In genomic region chr17:3350405-3350804, GRCm38 (mm10) we compare ENCODE assay signal across 15 mouse cellular contexts. TPM values are rescaled to one million over a fixed set of nuclear protein-coding genes. Genes with fewer than 3 reads are reported as not detected.
DNase-seq lines count a peak whose midpoint lies in the region; ATAC-seq and TF ChIP-seq lines count a peak whose summit lies in the region.
"Had no signal": no experiment of that assay in that cellular context is flagged by ENCODE, and none has a peak within 500 bp of the region (broad histone marks: within the 10 kb centered on the region; RNA-seq: fewer than 3 reads in every experiment).

No protein-coding gene starts in this region.

- no peaks in the 10 kb centered on the region for H3K36me3 ChIP-seq in forebrain, embryonic 14.5 days (ENCODE audit: control insufficient read depth, insufficient read depth, low read length)
- H3K36me3 ChIP-seq in forebrain, embryonic 10.5 days (replicated peaks) = no peaks in the 10 kb centered on the region
- no peaks in the 10 kb centered on the region for H3K36me3 ChIP-seq in hindbrain, postnatal 0 days (ENCODE audit: insufficient read depth, low read length)
- H3K36me3 ChIP-seq in hindbrain, embryonic 13.5 days = no peaks in the 10 kb centered on the region
- no peaks in the 10 kb centered on the region for H3K36me3 ChIP-seq in forebrain, embryonic 16.5 days (ENCODE audit: control insufficient read depth, insufficient read depth)
- no peaks in the 10 kb centered on the region for H3K36me3 ChIP-seq in midbrain, embryonic 16.5 days (ENCODE audit: control insufficient read depth, insufficient read depth, low read length)
- H3K36me3 ChIP-seq: embryonic facial prominence, embryonic 10.5 days; liver, embryonic 15.5 days; stomach, embryonic 15.5 days had no signal

- 0 out of 2 replicates have a peak overlapping the region, but pooled peaks have one; percentile 15 for H3K27ac ChIP-seq in forebrain, embryonic 14.5 days (ENCODE audit: low read depth, low read length)
- H3K27ac ChIP-seq in forebrain, embryonic 10.5 days = no peak overlapping the region
- H3K27ac ChIP-seq in hindbrain, postnatal 0 days = no peak overlapping the region
- no peak overlapping the region for H3K27ac ChIP-seq in hindbrain, embryonic 13.5 days
- peak overlapping the region; percentile 73 for H3K27ac ChIP-seq in forebrain, embryonic 16.5 days (ENCODE audit: low read length)
- no peak overlapping the region for H3K27ac ChIP-seq in midbrain, embryonic 16.5 days (ENCODE audit: low read length)
- H3K27ac ChIP-seq: embryonic facial prominence, embryonic 10.5 days; left cerebral cortex, adult 2 months; limb, embryonic 12.5 days; liver, embryonic 15.5 days; stomach, embryonic 15.5 days had no signal

- peak; percentile 53 for DNase-seq in forebrain, embryonic 14.5 days (ENCODE audit: low spot score)
- DNase-seq in forebrain, embryonic 10.5 days (ENCODE audit: extremely low spot score, low spot score) = no peak
- DNase-seq in hindbrain, postnatal 0 days (ENCODE audit: low spot score) = no peak
- peak; percentile 44 for DNase-seq in MN1 (ENCODE audit: low spot score)
- no peak for DNase-seq in thymus, postnatal 10 days (ENCODE audit: low spot score in 2 of 2)
- DNase-seq: thymus, postnatal 25 days had no signal

- TF ChIP-seq CTCF in hindbrain, postnatal 0 days (IDR thresholded peaks at IDR 0.05; ENCODE audit: low read depth) = peak; percentile 20; the same call in 1 of the 2 replicates

- no peak for ATAC-seq in forebrain, embryonic 14.5 days
- no peak for ATAC-seq in hindbrain, postnatal 0 days
- no peak for ATAC-seq in hindbrain, embryonic 13.5 days (ENCODE audit: low FRiP score)
- ATAC-seq in forebrain, embryonic 16.5 days = peak; percentile 65
- ATAC-seq in midbrain, embryonic 16.5 days = no peak

- no peak overlapping the region for H3K4me3 ChIP-seq in forebrain, embryonic 14.5 days (ENCODE audit: low read depth, low read length)
- no peak overlapping the region for H3K4me3 ChIP-seq in forebrain, embryonic 10.5 days
- H3K4me3 ChIP-seq in hindbrain, postnatal 0 days (ENCODE audit: low read length) = no peak overlapping the region
- no peak overlapping the region for H3K4me3 ChIP-seq in hindbrain, embryonic 13.5 days
- H3K4me3 ChIP-seq in forebrain, embryonic 16.5 days (replicated peaks; ENCODE audit: low read length) = no peak overlapping the region
- no peak overlapping the region for H3K4me3 ChIP-seq in midbrain, embryonic 16.5 days (ENCODE audit: low read depth, low read length)
- H3K4me3 ChIP-seq: embryonic facial prominence, embryonic 10.5 days; left cerebral cortex, adult 2 months; limb, embryonic 12.5 days; liver, embryonic 15.5 days; stomach, embryonic 15.5 days had no signal

- H3K27me3 ChIP-seq in forebrain, embryonic 14.5 days (replicated peaks; ENCODE audit: control insufficient read depth, insufficient read depth, low read length) = no peaks in the 10 kb centered on the region
- H3K27me3 ChIP-seq in forebrain, embryonic 10.5 days (ENCODE audit: poor library complexity, severe bottlenecking) = no peaks in the 10 kb centered on the region
- no peaks in the 10 kb centered on the region for H3K27me3 ChIP-seq in hindbrain, postnatal 0 days (ENCODE audit: insufficient read depth, low read length)
- H3K27me3 ChIP-seq in hindbrain, embryonic 13.5 days = no peaks in the 10 kb centered on the region
- no peaks in the 10 kb centered on the region for H3K27me3 ChIP-seq in forebrain, embryonic 16.5 days (replicated peaks; ENCODE audit: control insufficient read depth, insufficient read depth, low read length)
- no peaks in the 10 kb centered on the region for H3K27me3 ChIP-seq in midbrain, embryonic 16.5 days (ENCODE audit: control insufficient read depth, insufficient read depth, low read depth, low read length)
- H3K27me3 ChIP-seq: limb, embryonic 12.5 days; liver, embryonic 15.5 days; stomach, embryonic 15.5 days had no signal

- H3K9ac ChIP-seq in forebrain, embryonic 14.5 days (ENCODE audit: low read length) = no peak overlapping the region
- no peak overlapping the region for H3K9ac ChIP-seq in hindbrain, postnatal 0 days (replicated peaks; ENCODE audit: low read length)
- no peak overlapping the region for H3K9ac ChIP-seq in hindbrain, embryonic 13.5 days
- no peak overlapping the region for H3K9ac ChIP-seq in forebrain, embryonic 16.5 days (replicated peaks; ENCODE audit: low read depth, low read length)
- no peak overlapping the region for H3K9ac ChIP-seq in midbrain, embryonic 16.5 days (ENCODE audit: low read depth, low read length)
- H3K9ac ChIP-seq: limb, embryonic 12.5 days; liver, embryonic 15.5 days; stomach, embryonic 15.5 days had no signal

- H3K4me1 ChIP-seq in forebrain, embryonic 14.5 days (ENCODE audit: control insufficient read depth, insufficient read depth, low read length) = peaks cover 3% of the 10 kb centered on the region; the same call in 1 of the 2 replicates
- H3K4me1 ChIP-seq in forebrain, embryonic 10.5 days = peaks cover 20% of the 10 kb centered on the region
- H3K4me1 ChIP-seq in hindbrain, postnatal 0 days (ENCODE audit: insufficient read depth, low read length) = no peaks in the 10 kb centered on the region
- peaks cover 8% of the 10 kb centered on the region for H3K4me1 ChIP-seq in hindbrain, embryonic 13.5 days (replicated peaks)
- H3K4me1 ChIP-seq in forebrain, embryonic 16.5 days (replicated peaks; ENCODE audit: control insufficient read depth, insufficient read depth, low read length) = peaks cover 29% of the 10 kb centered on the region
- H3K4me1 ChIP-seq in midbrain, embryonic 16.5 days (ENCODE audit: control insufficient read depth, insufficient read depth, low read length) = peaks cover 2% of the 10 kb centered on the region; the same call in 1 of the 2 replicates
- H3K4me1 ChIP-seq: liver, embryonic 15.5 days; stomach, embryonic 15.5 days had no signal

- 78% methylated on average over 4 of the region's 4 CpGs for WGBS in forebrain, embryonic 14.5 days
- WGBS in forebrain, embryonic 10.5 days = 92% methylated on average over 4 of the region's 4 CpGs
- 84% methylated on average over 4 of the region's 4 CpGs for WGBS in hindbrain, postnatal 0 days
- 89% methylated on average over 4 of the region's 4 CpGs for WGBS in hindbrain, embryonic 13.5 days
- 70% methylated on average over 4 of the region's 4 CpGs for WGBS in forebrain, embryonic 16.5 days
- WGBS in midbrain, embryonic 16.5 days = 83% methylated on average over 4 of the region's 4 CpGs

- no peak overlapping the region for H3K4me2 ChIP-seq in forebrain, embryonic 14.5 days (ENCODE audit: low read length)
- no peak overlapping the region for H3K4me2 ChIP-seq in hindbrain, postnatal 0 days (ENCODE audit: low read depth, low read length)
- no peak overlapping the region for H3K4me2 ChIP-seq in hindbrain, embryonic 13.5 days
- no peak overlapping the region for H3K4me2 ChIP-seq in forebrain, embryonic 16.5 days (ENCODE audit: low read length)
- no peak overlapping the region for H3K4me2 ChIP-seq in midbrain, embryonic 16.5 days (ENCODE audit: low read length)
- H3K4me2 ChIP-seq: limb, embryonic 12.5 days; liver, embryonic 15.5 days; midbrain, embryonic 11.5 days; stomach, embryonic 15.5 days had no signal

- H3K9me3 ChIP-seq in forebrain, embryonic 14.5 days (replicated peaks; ENCODE audit: control insufficient read depth, low read length) = no peaks in the 10 kb centered on the region
- H3K9me3 ChIP-seq in forebrain, embryonic 10.5 days = no peaks in the 10 kb centered on the region
- H3K9me3 ChIP-seq in hindbrain, postnatal 0 days (ENCODE audit: low read length) = no peaks in the 10 kb centered on the region
- H3K9me3 ChIP-seq in hindbrain, embryonic 13.5 days = no peaks in the 10 kb centered on the region
- H3K9me3 ChIP-seq in forebrain, embryonic 16.5 days (ENCODE audit: control insufficient read depth, low read length) = no peaks in the 10 kb centered on the region
- H3K9me3 ChIP-seq in midbrain, embryonic 16.5 days (replicated peaks; ENCODE audit: control insufficient read depth, low read length, poor library complexity, severe bottlenecking) = no peaks in the 10 kb centered on the region
- H3K9me3 ChIP-seq: limb, embryonic 12.5 days; liver, embryonic 15.5 days; stomach, embryonic 15.5 days had no signal

RNA-seq across cellular contexts. Expression of gene Tiam2, which starts 24.0 kb away (rescaled TPM):
- polyA plus RNA-seq in forebrain, embryonic 14.5 days (2014; fragmentation: Nextera tagmentation; extraction: Ambion mirVana) = 81.3 and 106 TPM in 2 replicates
- 4.4 and 5.3 TPM in 2 replicates for polyA plus RNA-seq in forebrain, embryonic 10.5 days (2016; fragmentation: Nextera tagmentation; extraction: Ambion mirVana)
- 8.8 and 9.3 TPM in 2 replicates for total RNA-seq in hindbrain, postnatal 0 days (2014; rRNA removed)
- polyA plus RNA-seq in hindbrain, postnatal 0 days (2015; fragmentation: Nextera tagmentation; extraction: Ambion mirVana) = 2.8 and 3.1 TPM in 2 replicates
- 4.1 and 4.9 TPM in 2 replicates for polyA plus RNA-seq in hindbrain, embryonic 13.5 days (2015; fragmentation: Nextera tagmentation; extraction: Ambion mirVana)
- 137 and 155 TPM in 2 replicates for polyA plus RNA-seq in forebrain, embryonic 16.5 days (2015; fragmentation: Nextera tagmentation; extraction: Ambion mirVana)
- polyA plus RNA-seq in midbrain, embryonic 16.5 days (2015; fragmentation: Nextera tagmentation; extraction: Ambion mirVana) = 4.1 and 4.7 TPM in 2 replicates

Comparison
In these comparisons a context has a peak if more than half of its experiments do, and no peak if none do; other contexts are left out.
1. DNase-seq: peak in forebrain, embryonic 14.5 days (single experiment) and MN1 (single experiment); none in forebrain, embryonic 10.5 days (single experiment), hindbrain, postnatal 0 days (single experiment) and thymus, postnatal 10 days (0 of 2).
2. H3K27ac ChIP-seq: peak in forebrain, embryonic 14.5 days (single experiment) and forebrain, embryonic 16.5 days (single experiment); none in forebrain, embryonic 10.5 days (single experiment), hindbrain, postnatal 0 days (single experiment), hindbrain, embryonic 13.5 days (single experiment) and midbrain, embryonic 16.5 days (single experiment).
3. RNA of gene Tiam2, which starts 24.0 kb away (polyA plus RNA-seq): 137 to 155 TPM in forebrain, embryonic 16.5 days and 81.3 to 106 TPM in forebrain, embryonic 14.5 days; 4.4 to 5.3 TPM in forebrain, embryonic 10.5 days, 4.1 to 4.7 TPM in midbrain, embryonic 16.5 days, 4.1 to 4.9 TPM in hindbrain, embryonic 13.5 days and 2.8 to 3.1 TPM in hindbrain, postnatal 0 days; every median in the first group is over 10 times any median in the second.